Mouse (Mus musculus) lung, postnatal 0 days (tissue): ENCODE measurements around the gene Olfr1458. TPM values are rescaled to one million over a fixed set of nuclear protein-coding genes. Genes with fewer than 3 reads are reported as not detected.

Experiments
- ATAC-seq: fragments of 200-750 bp; cut with Nextera tagmentation; 2 replicates; pipeline ENCODE4 v1.8.0; 2017; ENCODE audit warnings: moderate library complexity
- DNase-seq: peaks from one replicate; pipeline ENCODE4 v3.0.0-alpha.2; 2016; ENCODE audit warnings: low spot score
- H3K27ac ChIP-seq: fragments of 300-500 bp; sonication (generic); 2 replicates; pipeline ENCODE4 v1.5.1; 2014; ENCODE audit warnings: antibody characterized with exemption, mild to moderate bottlenecking, low read length, mixed read lengths
- H3K27me3 ChIP-seq: fragments of 300-500 bp; sonication (generic); replicated peaks from 2 replicates; pipeline ENCODE4 v1.6.1; 2014; ENCODE audit warnings: low read length, mixed read lengths; ENCODE audit not compliant: insufficient read depth
- H3K36me3 ChIP-seq: fragments of 300-500 bp; sonication (generic); 2 replicates; pipeline ENCODE4 v1.6.1; 2014; ENCODE audit warnings: low read length, mixed read lengths; ENCODE audit not compliant: insufficient read depth
- H3K4me1 ChIP-seq: fragments of 300-500 bp; sonication (generic); 2 replicates; pipeline ENCODE4 v1.6.1; 2014; ENCODE audit warnings: antibody characterized with exemption, low read depth, low read length, mixed read lengths; ENCODE audit not compliant: insufficient read depth
- H3K4me2 ChIP-seq: fragments of 300-500 bp; sonication (generic); replicated peaks from 2 replicates; pipeline ENCODE4 v1.6.1; 2014; ENCODE audit warnings: low read depth, mild to moderate bottlenecking, low read length, moderate library complexity, mixed read lengths
- H3K4me3 ChIP-seq: fragments of 300-500 bp; sonication (generic); 2 replicates; pipeline ENCODE4 v1.5.1; 2014; ENCODE audit warnings: low read depth, low read length
- H3K9ac ChIP-seq: fragments of 300-500 bp; sonication (generic); replicated peaks from 2 replicates; pipeline ENCODE4 v1.6.1; 2014; ENCODE audit warnings: low read depth, mild to moderate bottlenecking
- H3K9me3 ChIP-seq: fragments of 300-500 bp; sonication (generic); 2 replicates; pipeline ENCODE4 v1.6.1; 2016; ENCODE audit warnings: low read length, mixed read lengths
- CTCF ChIP-seq: IDR thresholded peaks from 2 replicates; pipeline ENCODE4 v1.5.1; 2016; ENCODE audit warnings: antibody characterized with exemption, mild to moderate bottlenecking
- EP300 ChIP-seq: IDR thresholded peaks from 2 replicates; pipeline ENCODE4 v1.6.1; 2016; ENCODE audit warnings: antibody characterized with exemption, mild to moderate bottlenecking, control low read depth
- WGBS: fragments of 180-500 bp; shearing (Covaris S2); extraction: QIAGEN DNeasy Blood & Tissue Kit; methylation state at CpG from one replicate; pipeline ENCODE4 v1.1.7; 2014; 5-methylcytosine and 5-hydroxymethylcytosine counted together
- polyA plus RNA-seq: library from polyadenylated mRNA; unstranded; fragments of >200 nt; fragmentation: Nextera tagmentation; extraction: Ambion mirVana; gene quantifications from 2 replicates; pipeline ENCODE4 v1.2.1, GENCODE M21; 2015

The Olfr1458 gene
- polyA plus RNA-seq = not detected in 2 replicates

DNA sequence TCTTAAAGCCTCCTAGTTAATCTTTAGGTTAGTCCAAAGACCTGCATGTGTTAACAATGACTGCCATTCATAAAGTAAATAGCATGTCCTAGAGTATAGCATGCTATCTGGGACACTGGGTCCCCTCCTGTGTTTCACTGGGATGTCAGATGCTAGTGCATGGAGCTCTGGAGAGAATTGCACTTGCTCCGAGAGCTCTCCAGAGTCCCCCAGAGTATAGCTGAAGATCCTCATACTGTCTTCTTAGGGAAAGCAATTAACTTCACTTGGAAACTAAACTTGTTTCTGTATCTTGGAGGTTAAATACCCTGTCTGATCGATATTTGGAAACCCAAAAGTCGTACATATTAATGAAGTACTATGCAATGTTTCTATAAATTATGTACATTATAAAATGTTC lies at the start of gene Olfr1458:
Gene Olfr1458 (minus strand): TSS at position 101 of the 400 bp plus-strand sequence.
- Histone ChIP-seq H3K27me3 (no peaks in the 10 kb centered on the region), H3K9me3 (no peaks in the 10 kb centered on the region), H3K9ac (no peak within 1 kb of the TSS), H3K36me3 (no peaks in the 10 kb centered on the region), H3K4me1 (no peaks in the 10 kb centered on the region), H3K4me2 (no peak within 1 kb of the TSS), H3K4me3 (no peak within 1 kb of the TSS), H3K27ac (no peak within 1 kb of the TSS)
- 80% methylated on average over 3 of the region's 3 CpGs for WGBS
- ATAC-seq = no peak
- TF ChIP-seq EP300 = no peak
- no peak for TF ChIP-seq CTCF
- DNase-seq = no peak

DNA sequence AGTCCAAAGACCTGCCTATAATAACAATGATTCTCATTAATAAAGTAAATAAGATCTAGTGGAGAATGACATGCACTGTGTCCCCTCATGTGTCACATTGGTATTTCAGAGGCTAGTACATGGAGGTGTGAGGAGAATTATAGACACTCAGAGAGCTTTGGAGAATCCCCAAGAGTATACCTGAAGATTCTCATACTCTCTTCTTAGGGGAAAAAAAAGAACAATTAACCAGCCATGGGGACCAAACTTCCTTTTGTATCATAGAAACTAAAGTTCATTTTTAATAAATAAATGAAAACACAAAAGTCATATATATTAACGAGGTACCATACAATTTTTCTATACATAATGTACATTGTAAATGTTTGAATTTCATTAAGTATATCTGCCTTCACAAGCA lies 42.9 kb upstream of the Olfr1458 start, which contains the start of gene Olfr1459:
Gene Olfr1459 (minus strand): TSS at position 101 of the 400 bp plus-strand sequence.
- no peak for TF ChIP-seq EP300
- no peak for TF ChIP-seq CTCF
- H3K4me1 ChIP-seq = no peaks in the 10 kb centered on the region
- H3K27me3 ChIP-seq = no peaks in the 10 kb centered on the region
- DNase-seq (no peak), ATAC-seq (no peak)
- 56% methylated on average over 1 of the region's 1 CpGs for WGBS
- no peak within 1 kb of the TSS for H3K4me3 ChIP-seq
- no peaks in the 10 kb centered on the region for H3K9me3 ChIP-seq
- no peak within 1 kb of the TSS for H3K9ac ChIP-seq
- no peak within 1 kb of the TSS for H3K4me2 ChIP-seq
- no peaks in the 10 kb centered on the region for H3K36me3 ChIP-seq
- H3K27ac ChIP-seq = no peak within 1 kb of the TSS

DNA sequence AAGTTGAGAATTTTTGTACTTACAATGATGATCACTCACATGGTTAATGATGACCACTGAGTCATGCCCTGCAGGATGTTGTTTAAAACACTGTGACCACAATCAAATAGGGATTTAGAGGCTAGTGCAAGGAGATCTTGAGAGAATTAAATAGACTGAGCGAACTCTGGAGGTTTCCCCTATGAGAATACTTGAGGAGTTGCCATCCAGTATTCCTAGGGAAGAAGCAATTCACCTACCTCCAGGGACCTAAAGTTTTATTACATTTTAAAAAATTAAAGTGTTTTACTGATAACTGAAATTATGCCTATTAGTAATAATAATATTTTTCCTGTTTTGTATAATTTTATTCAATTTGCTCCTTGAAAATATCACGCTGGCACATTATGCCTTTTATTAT lies 8.8 kb downstream of the Olfr1458 start, which contains the start of gene Olfr1457:
Gene Olfr1457 (minus strand): TSS at position 101 of the 400 bp plus-strand sequence.
- H3K27me3 ChIP-seq = no peaks in the 10 kb centered on the region
- WGBS = 64% methylated on average over 2 of the region's 2 CpGs
- no peak within 1 kb of the TSS for H3K4me2 ChIP-seq
- ATAC-seq = no peak
- no peak within 1 kb of the TSS for H3K27ac ChIP-seq
- H3K4me1 ChIP-seq = no peaks in the 10 kb centered on the region
- no peaks in the 10 kb centered on the region for H3K9me3 ChIP-seq
- no peaks in the 10 kb centered on the region for H3K36me3 ChIP-seq
- no peak within 1 kb of the TSS for H3K9ac ChIP-seq
- no peak within 1 kb of the TSS for H3K4me3 ChIP-seq
- DNase-seq = no peak
- no peak for TF ChIP-seq CTCF
- no peak for TF ChIP-seq EP300

DNA sequence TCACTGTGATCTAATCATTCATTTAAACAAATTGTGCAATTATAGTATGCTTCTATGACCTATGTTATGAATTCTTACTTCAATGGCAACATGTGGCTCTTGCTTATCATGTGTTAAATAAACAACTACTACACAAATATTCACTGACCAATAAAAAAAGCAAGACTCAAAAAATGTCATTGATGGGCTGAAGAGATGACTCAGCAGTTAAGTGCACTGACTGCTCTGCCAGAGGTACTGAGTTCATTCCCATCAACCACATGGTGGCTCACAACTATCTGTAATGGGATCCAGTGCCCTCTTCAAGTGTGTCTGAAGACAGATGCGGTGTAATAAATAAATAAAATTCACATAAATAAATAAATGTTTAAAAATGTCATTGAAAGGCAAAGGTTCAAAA lies 12.7 kb downstream of the Olfr1458 start:
- no peaks in the 10 kb centered on the region for H3K27me3 ChIP-seq
- no peaks in the 10 kb centered on the region for H3K4me1 ChIP-seq
- no peak overlapping the region for H3K4me3 ChIP-seq
- DNase-seq (no peak), ATAC-seq (no peak)
- no peak for TF ChIP-seq EP300
- TF ChIP-seq CTCF = no peak
- no peak overlapping the region for H3K9ac ChIP-seq
- no peaks in the 10 kb centered on the region for H3K9me3 ChIP-seq
- no peak overlapping the region for H3K4me2 ChIP-seq
- no peak overlapping the region for H3K27ac ChIP-seq
- no peaks in the 10 kb centered on the region for H3K36me3 ChIP-seq
- WGBS = 82% methylated on average over 1 of the region's 1 CpGs

DNA sequence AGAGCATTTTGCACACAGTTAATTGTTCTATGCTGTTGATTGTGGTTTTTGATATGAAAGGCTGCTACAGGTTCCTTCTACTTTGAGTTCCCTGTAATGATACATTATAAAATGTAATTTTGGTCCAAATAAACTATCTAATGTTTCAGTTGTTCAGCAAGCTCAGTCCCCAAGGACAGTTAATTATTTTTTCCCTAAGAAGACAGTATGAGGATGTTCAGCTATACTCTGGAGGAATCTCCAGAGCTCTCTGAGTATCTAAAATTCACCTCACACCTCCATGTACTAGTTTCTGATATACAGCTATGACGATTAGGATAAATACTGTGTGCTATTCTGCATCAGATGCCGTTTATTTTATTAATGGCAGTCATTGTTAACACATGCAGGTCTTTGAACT lies 46.3 kb downstream of the Olfr1458 start, which contains the start of gene Olfr1454:
Gene Olfr1454 (plus strand): TSS at position 301 of the 400 bp plus-strand sequence.
- H3K4me2 ChIP-seq = no peak within 1 kb of the TSS
- no peak for ATAC-seq
- H3K27ac ChIP-seq = no peak within 1 kb of the TSS
- H3K9me3 ChIP-seq = no peaks in the 10 kb centered on the region
- 46% methylated on average over 2 of the region's 2 CpGs for WGBS
- H3K27me3 ChIP-seq = no peaks in the 10 kb centered on the region
- TF ChIP-seq EP300 (no peak), CTCF (no peak)
- no peak for DNase-seq
- no peak within 1 kb of the TSS for H3K4me3 ChIP-seq
- H3K36me3 ChIP-seq = no peaks in the 10 kb centered on the region
- H3K9ac ChIP-seq = no peak within 1 kb of the TSS
- no peaks in the 10 kb centered on the region for H3K4me1 ChIP-seq

Other genes starting within 250 kb of the Olfr1458 start
- gene Olfr1444, start 249.5 kb downstream of the Olfr1458 start, polyA plus RNA-seq = not detected in 2 replicates
- not detected in 2 replicates for gene Olfr1445, start 222.9 kb downstream of the Olfr1458 start, polyA plus RNA-seq
- not detected in 2 replicates for gene Olfr1446, start 213.3 kb downstream of the Olfr1458 start, polyA plus RNA-seq
- gene Olfr1447, start 203.0 kb downstream of the Olfr1458 start, polyA plus RNA-seq = not detected in 2 replicates
- gene Olfr1448, start 182.4 kb downstream of the Olfr1458 start, polyA plus RNA-seq = not detected in 2 replicates
- gene Olfr1449, start 175.9 kb downstream of the Olfr1458 start, polyA plus RNA-seq = not detected in 2 replicates
- gene Olfr1450, start 156.5 kb downstream of the Olfr1458 start, polyA plus RNA-seq = not detected in 2 replicates
- gene Olfr1451, start 111.8 kb downstream of the Olfr1458 start, polyA plus RNA-seq = not detected in 2 replicates
- gene Olfr1453, start 78.4 kb downstream of the Olfr1458 start, polyA plus RNA-seq = not detected in 2 replicates
- not detected in 2 replicates for gene Olfr1454, start 46.2 kb downstream of the Olfr1458 start, polyA plus RNA-seq
- gene Olfr1457, start 8.9 kb downstream of the Olfr1458 start, polyA plus RNA-seq = not detected in 2 replicates
- not detected in 2 replicates for gene Olfr1459, start 42.8 kb upstream of the Olfr1458 start, polyA plus RNA-seq
- gene Olfr1461, start 56.2 kb upstream of the Olfr1458 start, polyA plus RNA-seq = not detected in 2 replicates
- gene Olfr1462, start 79.0 kb upstream of the Olfr1458 start, polyA plus RNA-seq = not detected in 2 replicates
- gene Olfr1463, start 124.6 kb upstream of the Olfr1458 start, polyA plus RNA-seq = not detected in 2 replicates
- not detected in 2 replicates for gene Olfr1465, start 208.8 kb upstream of the Olfr1458 start, polyA plus RNA-seq
- not detected in 2 replicates for gene Olfr1466, start 232.1 kb upstream of the Olfr1458 start, polyA plus RNA-seq